Mouse (Mus musculus) stomach, postnatal 0 days (tissue): ENCODE measurements around the gene Hbb-bh1.

ENCODE experiments used
- CTCF ChIP-seq: IDR thresholded peaks from 2 replicates; pipeline ENCODE4 v1.5.1; 2016; ENCODE audit warnings: antibody characterized with exemption, low read depth, mild to moderate bottlenecking, moderate library complexity
- EP300 ChIP-seq: optimal IDR thresholded peaks from 2 replicates; pipeline ENCODE3; 2016; ENCODE audit warnings: antibody characterized with exemption

DNA sequence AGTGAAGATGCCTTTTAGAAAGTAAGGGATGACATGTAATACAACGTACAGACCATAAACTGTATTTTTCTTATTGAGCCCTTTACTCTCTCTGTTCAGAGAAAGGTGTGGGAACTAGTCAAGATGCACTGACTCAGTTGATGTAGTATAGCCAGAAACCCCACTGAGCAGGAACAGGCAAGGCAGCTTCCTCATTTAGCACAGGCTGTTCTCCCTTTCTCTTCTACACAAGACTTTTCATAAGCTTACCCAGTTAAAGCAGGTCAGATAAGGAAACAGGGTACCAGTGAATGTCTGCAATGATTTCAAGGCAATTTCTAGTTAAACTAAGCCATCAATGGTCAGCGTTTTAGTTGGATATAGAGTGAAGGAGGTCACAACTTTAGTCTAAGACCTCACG is 18.6 kb upstream of the Hbb-bh1 start:
- TF ChIP-seq CTCF: no peak
- no peak for TF ChIP-seq EP300
